Mouse (Mus musculus) liver, adult 2 months (tissue): ENCODE results near the gene Pdzd2.

Experiments
- CTCF ChIP-seq: fragments of 200-500 bp; IDR thresholded peaks from 2 replicates; pipeline ENCODE4 v1.5.1; 2011; ENCODE audit warnings: low read depth, low read length, control low read depth
- POLR2A ChIP-seq: fragments of 200-500 bp; IDR thresholded peaks from 2 replicates; pipeline ENCODE4 v1.6.1; 2011; ENCODE audit warnings: low read length, control low read depth; ENCODE audit not compliant: insufficient read depth; ENCODE audit errors: extremely low read depth

DNA sequence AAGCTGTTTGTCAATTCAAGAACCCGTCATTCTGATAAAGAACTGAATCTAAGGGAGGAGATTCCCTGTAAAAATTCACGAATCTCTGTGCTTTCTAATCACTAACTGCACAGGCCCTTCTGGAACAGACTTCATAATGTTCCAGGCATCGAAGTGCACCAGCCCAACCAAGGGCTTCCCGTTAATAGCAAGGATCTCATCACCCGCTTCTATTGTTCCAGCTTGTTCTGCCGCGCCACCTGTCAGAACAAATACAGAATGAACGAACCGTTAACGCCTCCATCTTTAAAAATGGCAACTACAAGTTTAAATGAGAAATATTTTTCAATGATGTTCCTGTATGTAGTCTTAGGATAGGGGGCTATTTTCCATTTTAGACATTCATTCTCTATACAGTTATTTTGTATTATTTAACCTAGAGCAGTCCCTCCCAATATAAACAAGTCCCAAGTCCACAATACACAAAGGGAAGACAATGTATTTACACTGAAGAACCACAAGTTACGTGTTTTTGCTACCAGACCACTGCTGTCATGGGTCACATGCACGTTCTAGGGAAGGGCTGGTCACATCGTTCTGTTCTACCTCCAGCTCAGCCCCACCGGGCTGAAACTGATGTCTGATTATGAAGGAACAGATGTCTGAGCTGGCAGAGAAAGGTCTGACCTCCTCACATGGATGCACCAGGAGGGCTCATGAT, 377.6 kb downstream of the Pdzd2 start:
- no peak for TF ChIP-seq CTCF
- TF ChIP-seq POLR2A = no peak
